Mouse (Mus musculus) brain, embryonic 14.5 days (tissue): ENCODE results near the gene Ech1. TPM values are rescaled to one million over a fixed set of nuclear protein-coding genes. Genes with fewer than 3 reads are reported as not detected.

Experiments used
- DNase-seq: peaks from one replicate; pipeline ENCODE4 v3.0.0-alpha.2; 2011; ENCODE audit warnings: low read depth
- CTCF ChIP-seq: fragments of 200-500 bp; IDR thresholded peaks from 2 replicates; pipeline ENCODE4 v1.5.1; 2012; ENCODE audit warnings: inconsistent platforms, mild to moderate bottlenecking, moderate library complexity, borderline replicate concordance; ENCODE audit not compliant: insufficient read depth, insufficient read length; ENCODE audit errors: extremely low read depth
- POLR2A ChIP-seq: fragments of 200-500 bp; IDR thresholded peaks from 2 replicates; pipeline ENCODE4 v1.6.1; 2012; ENCODE audit warnings: mild to moderate bottlenecking, inconsistent platforms, borderline replicate concordance; ENCODE audit not compliant: poor library complexity, insufficient read depth, insufficient read length, severe bottlenecking; ENCODE audit errors: extremely low read depth
- polyA plus RNA-seq: library from polyadenylated mRNA; depleted of rRNA; stranded (reverse); fragments of >200 nt; gene quantifications from 2 replicates; pipeline ENCODE4 v1.2.3, GENCODE M21; 2012

The Ech1 gene
- polyA plus RNA-seq, 1 experiment: 77.8 TPM

GRCm38 (mm10) chr7:28847273-28847672 is 22.3 kb downstream of the Ech1 start:
- no peak for DNase-seq
- no peak for TF ChIP-seq POLR2A
- TF ChIP-seq CTCF: no peak

GRCm38 (mm10) chr7:28849700-28850236 is 24.8 kb downstream of the Ech1 start:
- TF ChIP-seq CTCF (no peak), POLR2A (no peak)

GRCm38 (mm10) chr7:28850642-28851041 is 25.6 kb downstream of the Ech1 start:
- TF ChIP-seq CTCF: no peak
- no peak for TF ChIP-seq POLR2A
- no peak for DNase-seq

More at GRCm38 (mm10) chr7:28849700-28850236, 24.8 kb downstream of the Ech1 start:
- DNase-seq: no peak

- TF ChIP-seq CTCF (no peak), POLR2A (no peak)
- no peak for DNase-seq
These were observed 34.9 kb downstream of the Ech1 start for GRCm38 (mm10) chr7:28859953-28860352.

- DNase-seq: no peak
These were observed 35.9 kb downstream of the Ech1 start for GRCm38 (mm10) chr7:28860898-28861297.

GRCm38 (mm10) chr7:28862817-28863499 is 37.9 kb downstream of the Ech1 start:
- no peak for TF ChIP-seq CTCF
- TF ChIP-seq POLR2A: no peak

More at GRCm38 (mm10) chr7:28860898-28861297, 35.9 kb downstream of the Ech1 start:
- TF ChIP-seq CTCF: peak; percentile 26; the same call in 1 of the 2 replicates
- no peak for TF ChIP-seq POLR2A

GRCm38 (mm10) chr7:28863540-28863939 is 38.5 kb downstream of the Ech1 start, which contains the start of gene Lgals7:
TSS of gene Lgals7 (plus strand) at chr7:28863853.
- no peak for DNase-seq
- TF ChIP-seq CTCF (no peak), POLR2A (no peak)

More at GRCm38 (mm10) chr7:28862817-28863499, 37.9 kb downstream of the Ech1 start:
- no peak for DNase-seq

- peak; percentile 56 for DNase-seq
These were observed 39.3 kb downstream of the Ech1 start for GRCm38 (mm10) chr7:28864288-28864750.

GRCm38 (mm10) chr7:28865481-28866300 is 40.7 kb downstream of the Ech1 start:
- TF ChIP-seq CTCF: no peak
- no peak for TF ChIP-seq POLR2A
- peak; percentile 76 for DNase-seq

More at GRCm38 (mm10) chr7:28864288-28864750, 39.3 kb downstream of the Ech1 start:
- no peak for TF ChIP-seq POLR2A
- TF ChIP-seq CTCF: no peak

- DNase-seq: no peak
- TF ChIP-seq CTCF: no peak
- no peak for TF ChIP-seq POLR2A
These were observed 41.9 kb downstream of the Ech1 start for GRCm38 (mm10) chr7:28866769-28867507.
